Mouse (Mus musculus) liver, postnatal 0 days (tissue): ENCODE measurements at regions not wholly inside any gene's neighbourhood (a gene's known extent, or its start where the extent isn't known, plus 50 kb on each side); places are given as distances from the start of the nearest gene placed in this dataset.

ENCODE experiments used
- CTCF ChIP-seq: sonication (generic); IDR thresholded peaks from 2 replicates; pipeline ENCODE4 v1.5.1; 2016; ENCODE audit warnings: antibody characterized with exemption, low read depth
- EP300 ChIP-seq: IDR thresholded peaks from 2 replicates; pipeline ENCODE4 v1.6.1; 2016; ENCODE audit warnings: antibody characterized with exemption, low read depth, mild to moderate bottlenecking

GRCm38 (mm10) chr17:45815833-45816232, 82.2 kb upstream of the 1600014C23Rik start:
- TF ChIP-seq EP300 = no peak
- TF ChIP-seq CTCF = no peak; the same call in 1 of the 2 replicates
